Mouse (Mus musculus) intestine, embryonic 16.5 days (tissue): ENCODE measurements around the gene Tmod2. TPM values are rescaled to one million over a fixed set of nuclear protein-coding genes. Genes with fewer than 3 reads are reported as not detected.

Source experiments
- ATAC-seq: fragments of 200-750 bp; cut with Nextera tagmentation; 2 replicates; pipeline ENCODE4 v1.8.0; 2017; ENCODE audit warnings: moderate TSS enrichment, moderate library complexity
- H3K27ac ChIP-seq: fragments of 300-500 bp; sonication (generic); 2 replicates; pipeline ENCODE4 v1.5.1; 2014; ENCODE audit warnings: mild to moderate bottlenecking, low read length
- H3K27me3 ChIP-seq: fragments of 300-500 bp; sonication (generic); replicated peaks from 2 replicates; pipeline ENCODE4 v1.6.1; 2014; ENCODE audit warnings: low read length, control low read depth, mixed read lengths; ENCODE audit not compliant: control insufficient read depth, insufficient read depth
- H3K36me3 ChIP-seq: fragments of 300-500 bp; sonication (generic); 2 replicates; pipeline ENCODE4 v1.6.1; 2014; ENCODE audit warnings: low read length, control low read depth; ENCODE audit not compliant: control insufficient read depth, insufficient read depth
- H3K4me1 ChIP-seq: fragments of 300-500 bp; sonication (generic); 2 replicates; pipeline ENCODE4 v1.6.1; 2014; ENCODE audit warnings: low read length, control low read depth, mixed read lengths; ENCODE audit not compliant: control insufficient read depth, insufficient read depth
- H3K4me2 ChIP-seq: fragments of 300-500 bp; sonication (generic); 2 replicates; pipeline ENCODE4 v1.6.1; 2014; ENCODE audit warnings: low read depth, low read length, control low read depth
- H3K4me3 ChIP-seq: fragments of 300-500 bp; sonication (generic); 2 replicates; pipeline ENCODE4 v1.5.1; 2014; ENCODE audit warnings: mild to moderate bottlenecking, low read length
- H3K9ac ChIP-seq: fragments of 300-500 bp; sonication (generic); 2 replicates; pipeline ENCODE4 v1.6.1; 2014; ENCODE audit warnings: low read depth, low read length
- H3K9me3 ChIP-seq: fragments of 300-500 bp; sonication (generic); 2 replicates; pipeline ENCODE4 v1.6.1; 2016; ENCODE audit warnings: low read length, control low read depth; ENCODE audit not compliant: control insufficient read depth
- WGBS: fragments of 180-500 bp; shearing (Covaris S2); extraction: QIAGEN DNeasy Blood & Tissue Kit; methylation state at CpG from one replicate; pipeline ENCODE4 v1.1.7; 2014; 5-methylcytosine and 5-hydroxymethylcytosine counted together
- polyA plus RNA-seq: library from polyadenylated mRNA; unstranded; fragments of >200 nt; fragmentation: Nextera tagmentation; extraction: Ambion mirVana; gene quantifications from 2 replicates; pipeline ENCODE4 v1.2.1, GENCODE M21; 2015

The Tmod2 gene
- polyA plus RNA-seq, 1 experiment from 2014 or later: 16.2 TPM

DNA sequence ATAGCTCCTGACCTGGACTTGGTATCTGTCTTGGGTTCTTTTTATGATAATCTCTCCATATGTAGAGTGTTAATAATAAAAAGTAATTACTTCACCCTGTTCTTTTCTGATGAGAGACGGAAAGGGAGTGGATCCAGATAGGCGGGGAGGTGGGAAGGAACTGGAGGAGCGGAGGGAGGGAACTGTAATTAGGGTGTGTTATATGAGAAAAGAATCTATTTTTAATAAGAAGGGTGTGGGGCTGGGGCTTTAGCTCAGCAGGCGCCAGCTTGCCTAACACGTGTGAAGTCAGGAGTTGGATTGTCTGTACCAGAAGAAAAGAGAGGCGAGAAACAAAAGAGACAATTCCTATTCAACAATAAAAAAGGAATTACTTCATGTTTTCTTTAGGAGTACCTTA lies 87.5 kb downstream of the Tmod2 start:
- no peak overlapping the region for H3K9ac ChIP-seq
- H3K9me3 ChIP-seq: no peaks in the 10 kb centered on the region
- no peak overlapping the region for H3K4me3 ChIP-seq
- 66% methylated on average over 6 of the region's 6 CpGs for WGBS
- no peak overlapping the region for H3K4me2 ChIP-seq
- H3K36me3 ChIP-seq: no peaks in the 10 kb centered on the region
- no peaks in the 10 kb centered on the region for H3K27me3 ChIP-seq
- H3K4me1 ChIP-seq: peaks cover 5% of the 10 kb centered on the region; the same call in 1 of the 2 replicates
- no peak for ATAC-seq
- H3K27ac ChIP-seq: no peak overlapping the region

DNA sequence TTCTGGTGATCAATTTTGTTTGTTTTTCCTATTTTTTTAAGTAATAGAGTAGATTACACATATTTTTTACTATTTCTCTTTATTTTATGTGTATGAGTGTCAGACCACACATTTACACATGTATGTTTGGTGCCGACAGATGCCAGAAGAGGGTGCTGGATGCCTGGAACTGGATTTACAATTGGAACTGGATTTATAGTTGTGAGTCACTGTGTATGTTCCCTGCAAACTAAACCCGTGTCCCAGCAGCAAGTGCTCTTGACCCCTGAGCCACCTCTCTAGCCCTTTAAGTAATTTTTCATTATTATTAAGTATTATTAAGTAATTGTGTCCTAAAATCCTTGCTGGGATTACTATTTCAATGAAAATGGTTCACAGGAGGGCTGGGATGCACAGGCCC lies 88.9 kb downstream of the Tmod2 start:
- H3K4me1 ChIP-seq: no peaks in the 10 kb centered on the region
- H3K4me3 ChIP-seq: no peak overlapping the region
- ATAC-seq: no peak
- no peaks in the 10 kb centered on the region for H3K27me3 ChIP-seq
- no peaks in the 10 kb centered on the region for H3K9me3 ChIP-seq
- H3K4me2 ChIP-seq: no peak overlapping the region
- H3K27ac ChIP-seq: no peak overlapping the region
- 54% methylated on average over 2 of the region's 2 CpGs for WGBS
- H3K36me3 ChIP-seq: no peaks in the 10 kb centered on the region
- H3K9ac ChIP-seq: no peak overlapping the region

DNA sequence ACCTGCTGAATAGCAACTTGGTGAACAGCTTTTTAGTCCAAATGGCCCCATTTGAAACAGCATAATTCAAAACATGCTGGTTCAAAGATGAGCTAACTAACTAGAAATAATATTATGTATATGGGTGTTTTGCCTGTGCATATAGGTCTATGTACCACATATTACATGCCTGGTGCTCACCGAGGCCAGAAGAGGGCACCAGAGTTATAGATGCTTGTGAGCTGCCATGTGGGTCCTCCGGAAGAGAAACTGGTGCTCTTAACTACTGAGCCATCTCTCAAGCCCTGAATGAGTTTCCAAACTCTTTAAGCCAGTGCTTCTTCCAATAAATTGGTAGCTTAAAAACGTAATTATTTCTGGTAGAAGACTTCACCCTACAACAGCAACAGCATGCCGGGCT lies 89.3 kb downstream of the Tmod2 start:
- no peak overlapping the region for H3K4me3 ChIP-seq
- H3K9me3 ChIP-seq: no peaks in the 10 kb centered on the region
- no peak overlapping the region for H3K27ac ChIP-seq
- no peak overlapping the region for H3K4me2 ChIP-seq
- 56% methylated on average over 4 of the region's 4 CpGs for WGBS
- H3K4me1 ChIP-seq: no peaks in the 10 kb centered on the region
- no peak for ATAC-seq
- no peaks in the 10 kb centered on the region for H3K27me3 ChIP-seq
- no peaks in the 10 kb centered on the region for H3K36me3 ChIP-seq
- no peak overlapping the region for H3K9ac ChIP-seq

DNA sequence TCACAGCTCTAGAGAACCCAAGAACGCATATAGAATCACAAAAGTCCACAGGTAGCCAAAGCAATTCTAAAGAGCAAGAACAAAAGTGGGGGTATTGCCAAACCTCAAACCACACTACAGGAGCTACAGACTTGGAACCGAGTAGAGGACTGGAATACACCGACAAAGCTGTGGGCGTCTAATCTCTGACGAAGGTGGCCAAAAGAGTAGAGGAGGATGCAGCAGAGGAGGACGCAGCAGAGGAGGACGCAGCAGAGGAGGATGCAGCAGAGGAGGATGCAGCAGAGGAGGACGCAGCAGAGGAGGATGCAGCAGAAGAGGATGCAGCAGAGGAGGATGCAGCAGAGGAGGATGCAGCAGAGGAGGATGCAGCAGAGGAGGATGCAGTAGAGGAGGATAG lies 90.2 kb downstream of the Tmod2 start:
- H3K36me3 ChIP-seq: no peaks in the 10 kb centered on the region
- H3K4me2 ChIP-seq: no peak overlapping the region
- no peak for ATAC-seq
- H3K4me3 ChIP-seq: no peak overlapping the region
- no peak overlapping the region for H3K27ac ChIP-seq
- H3K27me3 ChIP-seq: no peaks in the 10 kb centered on the region
- no peaks in the 10 kb centered on the region for H3K9me3 ChIP-seq
- no peak overlapping the region for H3K9ac ChIP-seq
- WGBS: 97% methylated on average over 8 of the region's 8 CpGs
- H3K4me1 ChIP-seq: no peaks in the 10 kb centered on the region

DNA sequence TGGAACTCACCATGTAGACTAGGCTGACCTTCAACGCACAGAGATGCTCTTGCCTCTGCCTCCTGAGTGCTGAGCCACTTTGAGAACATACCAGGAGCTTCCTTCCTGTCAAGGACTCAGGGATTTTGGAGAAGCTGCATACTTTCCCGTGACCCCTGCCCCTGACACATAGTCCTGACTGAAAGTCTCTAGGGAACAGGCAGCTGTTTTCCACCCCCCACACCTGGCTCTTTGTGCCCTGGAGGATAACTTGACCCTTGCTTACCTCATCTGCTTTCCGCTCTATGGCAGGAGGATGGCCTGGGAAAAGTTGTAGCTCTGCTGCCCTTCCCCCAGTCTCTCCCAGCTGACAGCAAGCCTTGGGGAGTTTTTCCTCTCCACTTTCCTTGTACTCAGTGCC lies 93.4 kb downstream of the Tmod2 start:
- Histone ChIP-seq H3K4me1 (no peaks in the 10 kb centered on the region), H3K9me3 (no peaks in the 10 kb centered on the region), H3K9ac (no peak overlapping the region), H3K27ac (no peak overlapping the region), H3K27me3 (no peaks in the 10 kb centered on the region), H3K4me2 (no peak overlapping the region), H3K36me3 (no peaks in the 10 kb centered on the region), H3K4me3 (no peak overlapping the region)
- 71% methylated on average over 3 of the region's 3 CpGs for WGBS
- ATAC-seq: no peak

Other genes with a start within 250 kb of the Tmod2 start
- 43.5 and 45.9 TPM in 2 replicates for gene Mapk6, start 201.3 kb downstream of the Tmod2 start, polyA plus RNA-seq
- gene Leo1, start 169.8 kb downstream of the Tmod2 start, polyA plus RNA-seq: 26.8 and 31.1 TPM in 2 replicates
- 102 and 104 TPM in 2 replicates for gene Tmod3, start 51.7 kb downstream of the Tmod2 start, polyA plus RNA-seq
- 15.9 and 18.7 TPM in 2 replicates for gene Lysmd2, start 14.4 kb upstream of the Tmod2 start, polyA plus RNA-seq
- 8.2 and 8.5 TPM in 2 replicates for gene Scg3, start 72.7 kb upstream of the Tmod2 start, polyA plus RNA-seq
- gene Bmp5, start 164.0 kb upstream of the Tmod2 start, polyA plus RNA-seq: 7.2 and 7.8 TPM in 2 replicates